Mouse (Mus musculus) cerebellum, adult 2 months (tissue): ENCODE measurements around the gene Usp11. TPM values are rescaled to one million over a fixed set of nuclear protein-coding genes. Genes with fewer than 3 reads are reported as not detected.

Source experiments
- DNase-seq, 2 experiments: peaks; one replicate each; pipeline ENCODE4 v3.0.0; 2021
- H3K27ac ChIP-seq: fragments of 200-500 bp; 2 replicates; pipeline ENCODE4 v1.5.1; 2012; ENCODE audit warnings: low read length, control low read depth, inconsistent platforms; ENCODE audit not compliant: insufficient read depth
- H3K27me3 ChIP-seq: fragments of 200-500 bp; 2 replicates; pipeline ENCODE4 v1.6.1; 2012; ENCODE audit warnings: inconsistent platforms, mild to moderate bottlenecking, low read length, moderate library complexity; ENCODE audit not compliant: control insufficient read depth, insufficient read depth
- H3K4me1 ChIP-seq: fragments of 200-500 bp; 2 replicates; pipeline ENCODE4 v1.6.1; 2011; ENCODE audit warnings: low read length; ENCODE audit not compliant: control insufficient read depth, insufficient read depth
- H3K4me3 ChIP-seq: fragments of 200-500 bp; replicated peaks from 2 replicates; pipeline ENCODE3; 2011; ENCODE audit warnings: mild to moderate bottlenecking, low read depth, low read length, control low read depth; ENCODE audit not compliant: insufficient read depth
- CTCF ChIP-seq: fragments of 200-500 bp; IDR thresholded peaks from 2 replicates; pipeline ENCODE4 v1.5.1; 2011; ENCODE audit warnings: low read depth, mild to moderate bottlenecking, control low read depth, low read length, moderate library complexity, borderline replicate concordance; ENCODE audit not compliant: insufficient read depth
- POLR2A ChIP-seq: fragments of 200-500 bp; IDR thresholded peaks from 2 replicates; pipeline ENCODE4 v1.6.1; 2011; ENCODE audit warnings: low read length, control low read depth, borderline replicate concordance; ENCODE audit not compliant: insufficient read depth
- WGBS: fragments of 180-500 bp; shearing (Covaris S2); methylation state at CpG from one replicate; pipeline ENCODE4 v1.1.7; 2018; 5-methylcytosine and 5-hydroxymethylcytosine counted together
- polyA plus RNA-seq: library from polyadenylated mRNA; depleted of rRNA; stranded (reverse); fragments of >200 nt; gene quantifications from 2 replicates; pipeline ENCODE4 v1.2.3, GENCODE M21; 2012

Usp11 gene
- polyA plus RNA-seq, 1 experiment: 66.2 TPM

GRCm38 (mm10) chrX:20687519-20688067 is 16.1 kb upstream of the Usp11 start, which contains the start of gene Cdk16:
Cdk16 (plus strand) TSS chrX:20687954.
- peak within 1 kb of the TSS; percentile 90 for H3K27ac ChIP-seq
- TF ChIP-seq POLR2A (no peak), CTCF (no peak)
- H3K4me3 ChIP-seq: peak within 1 kb of the TSS; percentile 83
- no peaks in the 10 kb centered on the region for H3K27me3 ChIP-seq
- DNase-seq: peak; percentile 85 to 94
- H3K4me1 ChIP-seq: no peaks in the 10 kb centered on the region; the same call in 1 of the 2 replicates
- WGBS: 5% methylated on average over 16 of the region's 16 CpGs

DNA sequence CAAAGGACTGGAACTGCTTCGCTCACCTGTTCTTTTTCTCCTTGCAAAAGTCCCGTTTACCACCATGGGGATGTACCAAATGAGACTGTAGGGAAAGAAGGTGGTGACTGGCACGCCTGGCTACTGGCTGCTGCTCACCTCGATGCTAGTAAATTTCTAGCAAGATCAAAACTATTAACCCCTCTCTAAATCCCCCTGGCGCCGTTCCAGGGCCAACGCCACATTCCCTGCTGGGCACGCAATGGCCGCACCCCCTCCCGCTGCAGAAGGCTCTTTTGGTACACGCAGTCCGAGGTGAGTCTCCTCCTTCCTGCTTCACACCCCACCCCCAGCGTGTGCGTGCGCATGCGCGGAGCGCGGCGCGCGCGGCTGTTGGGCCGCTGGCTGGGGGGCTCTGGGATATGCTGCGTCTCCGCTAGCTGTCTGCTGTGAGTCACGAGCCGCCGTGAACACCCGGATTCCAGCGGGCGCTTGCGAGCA is 15.6 kb upstream of the Usp11 start:
- TF ChIP-seq CTCF (no peak), POLR2A (peak; percentile 67; the same call in 1 of the 2 replicates)

GRCm38 (mm10) chrX:20688615-20689014 is 15.1 kb upstream of the Usp11 start:
- 6% methylated on average over 32 of the region's 35 CpGs for WGBS
- Histone ChIP-seq H3K27ac (peak overlapping the region; percentile 82), H3K27me3 (no peaks in the 10 kb centered on the region), H3K4me3 (peak overlapping the region; percentile 83), H3K4me1 (peaks cover 3% of the 10 kb centered on the region; the same call in 1 of the 2 replicates)
- no peak for TF ChIP-seq CTCF
- no peak for TF ChIP-seq POLR2A
- DNase-seq: peak; percentile 69 to 70

More for the DNA sequence above, 15.6 kb upstream of the Usp11 start:
- WGBS: 10% methylated on average over 33 of the region's 33 CpGs
- peak overlapping the region; percentile 90 for H3K27ac ChIP-seq
- peak overlapping the region; percentile 83 for H3K4me3 ChIP-seq
- DNase-seq: peak; percentile 84 to 88
- H3K27me3 ChIP-seq: no peaks in the 10 kb centered on the region
- peaks cover 2% of the 10 kb centered on the region; the same call in 1 of the 2 replicates for H3K4me1 ChIP-seq

DNA sequence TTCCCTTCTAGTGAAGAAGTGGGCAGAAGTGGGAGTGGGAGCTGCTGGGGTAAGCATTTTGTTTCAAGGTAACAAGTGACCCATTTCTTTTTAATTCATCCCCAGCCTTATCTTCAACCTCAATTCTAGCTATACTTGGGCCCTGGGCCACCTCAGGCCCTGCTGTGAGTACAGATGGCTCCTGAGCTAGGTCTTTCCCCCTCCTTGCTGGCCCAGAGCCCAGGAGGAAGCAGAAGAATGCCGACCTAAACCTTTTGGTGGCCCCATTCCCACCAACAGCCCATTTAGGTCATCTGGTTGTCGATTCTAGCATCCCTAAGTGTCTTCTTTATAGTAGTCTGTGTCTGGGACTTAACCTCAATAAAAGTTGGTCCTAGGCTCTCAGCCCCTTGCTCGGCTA is 12.1 kb upstream of the Usp11 start:
- Histone ChIP-seq H3K4me3 (peak overlapping the region; percentile 31), H3K27ac (peak overlapping the region; percentile 86), H3K27me3 (no peaks in the 10 kb centered on the region), H3K4me1 (peaks cover 3% of the 10 kb centered on the region; the same call in 1 of the 2 replicates)
- WGBS: 7% methylated on average over 3 of the region's 3 CpGs
- DNase-seq: peak; percentile 77 to 84
- TF ChIP-seq CTCF: no peak
- TF ChIP-seq POLR2A: no peak

- DNase-seq: no peak
- Histone ChIP-seq H3K4me3 (no peak overlapping the region), H3K27ac (no peak overlapping the region), H3K27me3 (no peaks in the 10 kb centered on the region), H3K4me1 (peaks cover 3% of the 10 kb centered on the region; the same call in 1 of the 2 replicates)
- TF ChIP-seq POLR2A: no peak
- no peak for TF ChIP-seq CTCF
- WGBS: 80% methylated on average over 1 of the region's 1 CpGs
These were observed 11.1 kb upstream of the Usp11 start for GRCm38 (mm10) chrX:20692616-20693015.

DNA sequence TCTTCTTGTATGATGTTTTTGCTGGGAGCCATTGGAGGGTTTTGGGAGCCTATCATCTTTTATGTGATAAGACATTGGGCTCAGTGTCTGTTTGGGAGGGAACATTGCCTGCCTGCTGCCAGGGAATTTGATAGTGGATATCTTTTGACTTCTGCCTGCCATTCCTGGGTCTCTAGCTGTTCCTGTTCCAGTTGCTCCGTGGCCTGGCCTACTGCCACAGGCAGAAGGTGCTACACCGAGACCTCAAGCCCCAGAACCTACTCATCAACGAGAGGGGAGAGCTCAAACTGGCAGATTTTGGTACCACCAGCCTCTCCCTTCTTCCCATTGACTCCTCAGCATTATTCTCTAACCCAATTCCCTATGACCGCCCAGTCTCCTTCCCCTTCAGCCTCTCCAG is 7.9 kb upstream of the Usp11 start:
- no peak overlapping the region for H3K4me3 ChIP-seq
- WGBS: 63% methylated on average over 4 of the region's 4 CpGs
- no peak overlapping the region for H3K27ac ChIP-seq
- peaks cover 6% of the 10 kb centered on the region for H3K4me1 ChIP-seq
- no peaks in the 10 kb centered on the region for H3K27me3 ChIP-seq
- TF ChIP-seq POLR2A (no peak), CTCF (no peak)
- no peak for DNase-seq

DNA sequence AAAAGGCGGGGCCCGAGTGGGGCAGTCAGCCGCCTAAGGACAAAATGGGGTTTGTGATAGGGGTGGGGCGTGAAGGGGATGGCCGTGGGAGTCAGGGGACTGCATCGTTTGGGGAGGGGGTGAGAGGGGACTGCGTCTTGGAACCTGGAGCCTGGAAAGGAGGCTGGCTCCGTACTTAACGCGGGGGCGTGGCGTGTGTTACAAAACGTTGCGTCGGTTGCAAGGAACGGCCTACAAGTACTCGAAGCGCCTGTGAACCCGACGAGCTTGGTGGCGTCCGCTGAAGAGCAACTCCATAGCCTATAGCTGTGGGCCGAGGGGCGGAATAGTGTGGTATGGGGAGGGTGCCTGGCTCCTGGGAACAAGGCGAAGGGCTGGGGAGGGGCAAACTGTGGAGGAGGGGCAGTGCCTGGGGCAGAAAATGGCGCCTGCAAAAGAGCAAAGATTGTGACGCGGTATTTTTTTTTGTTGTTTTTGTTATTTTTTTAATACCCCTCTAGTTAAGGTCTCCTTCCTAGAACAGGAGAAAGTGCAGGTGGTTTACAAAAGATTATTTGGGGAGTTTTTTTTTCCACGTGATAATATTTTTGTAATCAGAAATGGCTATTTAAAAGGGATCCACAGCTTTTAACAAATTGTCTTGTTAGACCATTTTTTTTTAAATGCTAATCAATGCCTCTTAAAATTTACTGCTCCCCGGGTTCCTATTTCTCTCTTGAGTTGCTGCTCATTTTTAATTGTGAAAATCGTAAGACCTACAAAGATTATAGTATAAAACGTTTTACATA is 783 bp downstream of the Usp11 start:
- 13% methylated on average over 32 of the region's 32 CpGs for WGBS
- TF ChIP-seq POLR2A: peak; percentile 43; the same call in 1 of the 2 replicates
- TF ChIP-seq CTCF: no peak

DNA sequence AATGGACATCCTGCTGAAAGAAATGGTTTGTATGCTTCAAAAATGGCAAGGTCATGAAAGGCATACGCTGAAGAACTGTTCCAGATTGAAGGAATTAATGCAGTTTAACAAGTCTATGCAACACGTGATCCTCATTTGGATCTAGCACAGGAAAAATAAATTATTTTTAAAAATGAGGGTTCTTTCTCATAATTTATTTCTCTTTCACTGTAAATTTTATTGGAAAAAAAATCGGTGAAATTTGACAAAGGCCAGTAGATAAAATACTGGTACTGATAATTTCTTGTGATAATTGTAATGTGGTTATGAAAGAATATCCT is 1.3 kb downstream of the Usp11 start:
- TF ChIP-seq POLR2A: no peak
- TF ChIP-seq CTCF: no peak
- H3K27ac ChIP-seq: no peak overlapping the region
- WGBS: 11% methylated on average over 3 of the region's 3 CpGs

More for the DNA sequence above, 783 bp downstream of the Usp11 start:
- no peaks in the 10 kb centered on the region for H3K4me1 ChIP-seq
- H3K27ac ChIP-seq: peak overlapping the region; percentile 56
- no peaks in the 10 kb centered on the region for H3K27me3 ChIP-seq
- H3K4me3 ChIP-seq: peak overlapping the region; percentile 80
- peak; percentile 80 to 89 for DNase-seq

More for the DNA sequence above, 1.3 kb downstream of the Usp11 start:
- no peaks in the 10 kb centered on the region for H3K4me1 ChIP-seq
- no peak for DNase-seq
- peak overlapping the region; percentile 80 for H3K4me3 ChIP-seq
- H3K27me3 ChIP-seq: no peaks in the 10 kb centered on the region
